Mouse (Mus musculus) adrenal gland, postnatal 25 days (tissue): ENCODE results near the gene Arhgap5. TPM values are rescaled to one million over a fixed set of nuclear protein-coding genes. Genes with fewer than 3 reads are reported as not detected.
"Not testable (repeated sequence)": the region's sequence is repeated elsewhere in the genome, so short reads cannot be mapped to it uniquely, and the experiment has no call there.

Source experiments
- DNase-seq: peaks from one replicate; pipeline ENCODE4 v3.0.0; 2021; ENCODE audit warnings: mixed read lengths
- total RNA-seq: library from RNA; stranded (reverse); gene quantifications from 2 replicates; pipeline ENCODE4 v1.2.3, GENCODE M21; 2021

Arhgap5 gene
- total RNA-seq, 1 experiment from 2014 or later: 81.4 TPM

GRCm38 (mm10) chr12:52541294-52541693, 37.5 kb downstream of the Arhgap5 start:
- DNase-seq: no peak

- no peak for DNase-seq
These were observed 40.8 kb downstream of the Arhgap5 start for GRCm38 (mm10) chr12:52544532-52544931.

GRCm38 (mm10) chr12:52552085-52552484, 48.3 kb downstream of the Arhgap5 start:
- no peak for DNase-seq

GRCm38 (mm10) chr12:52555188-52555876, 51.6 kb downstream of the Arhgap5 start:
- DNase-seq: no peak

- no peak for DNase-seq
These were observed 61.9 kb downstream of the Arhgap5 start for GRCm38 (mm10) chr12:52565654-52566053.

- DNase-seq: no peak
These were observed 69.6 kb downstream of the Arhgap5 start for GRCm38 (mm10) chr12:52573371-52573770.

GRCm38 (mm10) chr12:52586466-52586865, 82.7 kb downstream of the Arhgap5 start:
- not testable (repeated sequence) for DNase-seq

GRCm38 (mm10) chr12:52587473-52588010, 83.8 kb downstream of the Arhgap5 start:
- no peak for DNase-seq

GRCm38 (mm10) chr12:52595389-52596185, 91.8 kb downstream of the Arhgap5 start:
- no peak for DNase-seq

GRCm38 (mm10) chr12:52602471-52602870, 98.7 kb downstream of the Arhgap5 start:
- DNase-seq: no peak

- peak; percentile 75 for DNase-seq
These were observed 99.3 kb downstream of the Arhgap5 start for GRCm38 (mm10) chr12:52602883-52603694.

GRCm38 (mm10) chr12:52603695-52604255, 100.0 kb downstream of the Arhgap5 start:
- DNase-seq: peak; percentile 35

- peak; percentile 95 for DNase-seq
These were observed 100.7 kb downstream of the Arhgap5 start for GRCm38 (mm10) chr12:52604256-52604991.

GRCm38 (mm10) chr12:52604992-52605652, 101.3 kb downstream of the Arhgap5 start:
- no peak for DNase-seq

- DNase-seq: no peak
These were observed 103.6 kb downstream of the Arhgap5 start for GRCm38 (mm10) chr12:52607411-52607810.

GRCm38 (mm10) chr12:52615703-52616102, 111.9 kb downstream of the Arhgap5 start:
- DNase-seq: no peak

- DNase-seq: no peak
These were observed 114.8 kb downstream of the Arhgap5 start for GRCm38 (mm10) chr12:52618418-52619040.

- no peak for DNase-seq
These were observed 115.9 kb downstream of the Arhgap5 start for GRCm38 (mm10) chr12:52619644-52620043.
